Mouse (Mus musculus): ENCODE results near the gene Mxi1.

DNA sequence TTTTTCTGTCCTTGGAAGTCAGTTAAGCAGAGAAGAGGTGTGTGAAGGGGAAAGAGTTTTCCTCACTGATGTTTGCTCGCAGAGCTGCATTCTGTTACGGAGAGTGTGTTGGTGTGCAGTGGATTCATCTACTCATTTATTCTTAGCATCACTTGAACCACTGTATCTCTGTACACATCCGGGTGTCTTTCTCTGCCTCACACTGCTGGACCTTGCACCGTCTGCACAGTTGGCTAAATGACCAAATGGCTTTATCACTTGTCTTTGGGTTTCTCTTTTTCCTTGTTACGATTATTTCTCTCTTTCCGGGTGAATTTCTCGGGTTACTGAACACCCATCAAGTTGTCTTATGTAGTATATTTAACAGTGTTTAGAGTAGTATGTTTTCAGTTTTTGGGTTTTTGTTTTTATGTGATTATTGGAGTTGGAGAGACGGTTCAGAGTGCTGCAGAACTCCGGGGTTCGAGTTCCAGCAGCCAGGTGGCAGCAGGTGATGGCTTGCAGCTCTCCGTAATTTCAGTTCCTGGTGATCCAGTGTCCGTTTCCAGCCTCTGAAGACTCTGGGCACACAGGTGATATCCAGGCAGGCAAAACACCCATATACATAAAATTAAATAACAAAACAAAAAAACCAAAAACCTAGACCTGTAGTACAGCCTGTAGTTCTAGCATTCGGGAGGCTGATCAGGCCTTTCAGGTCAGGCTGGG is 33.0 kb downstream of the Mxi1 start:
- TF ChIP-seq CTCF (IDR thresholded peaks at IDR 0.05; ENCODE audit: low read depth) (no peak), EP300 (IDR thresholded peaks at IDR 0.05; ENCODE audit: low read depth) (no peak)

Measured in liver, embryonic 14.5 days (tissue).